Mouse (Mus musculus) myocyte (in vitro differentiated cells): Measurements from ENCODE around the gene Gp1ba. TPM values are rescaled to one million over a fixed set of nuclear protein-coding genes. Genes with fewer than 3 reads are reported as not detected.

Source experiments
- H3K27me3 ChIP-seq: one replicate; pipeline ENCODE4 v1.6.1; 2011; ENCODE audit not compliant: control insufficient read depth, insufficient read depth, insufficient read length
- H3K36me3 ChIP-seq: one replicate; pipeline ENCODE4 v1.6.1; 2011; ENCODE audit not compliant: control insufficient read depth, insufficient read depth
- H3K4me2 ChIP-seq: one replicate; pipeline ENCODE4 v1.6.1; 2011; ENCODE audit warnings: low read depth, control low read depth
- H3K4me3 ChIP-seq: one replicate; pipeline ENCODE4 v1.5.1; 2011; ENCODE audit warnings: mild to moderate bottlenecking, control low read depth, moderate library complexity
- H3K79me2 ChIP-seq: one replicate; pipeline ENCODE4 v1.6.1; 2011; ENCODE audit not compliant: control insufficient read depth, insufficient read depth
- H3ac ChIP-seq: one replicate; pipeline ENCODE4 v1.6.1; 2011; ENCODE audit not compliant: control insufficient read depth, insufficient read length
- CEBPB ChIP-seq: IDR thresholded peaks from 2 replicates; pipeline ENCODE4 v1.6.1; 2011; ENCODE audit warnings: mild to moderate bottlenecking, moderate library complexity; ENCODE audit not compliant: poor library complexity, insufficient read depth, severe bottlenecking
- E2F4 ChIP-seq: IDR thresholded peaks from one replicate; pipeline ENCODE4 v1.6.1; 2011; ENCODE audit warnings: mild to moderate bottlenecking, control low read depth, moderate library complexity; ENCODE audit not compliant: insufficient read depth
- MAX ChIP-seq: IDR thresholded peaks from one replicate; pipeline ENCODE4 v1.6.1; 2011; ENCODE audit warnings: low read depth, mild to moderate bottlenecking, control low read depth
- MYOD1 ChIP-seq, 3 experiments: IDR thresholded peaks; one replicate each; pipeline ENCODE4 v1.6.1; 2011; ENCODE audit warnings: control low read depth in 2 of 3, low read depth in 2 of 3, mild to moderate bottlenecking in 2 of 3, moderate library complexity in 1 of 3; ENCODE audit not compliant: insufficient read length in 2 of 3, control insufficient read depth in 1 of 3
- MYOG ChIP-seq, 3 experiments: IDR thresholded peaks; one replicate each; pipeline ENCODE4 v1.6.1; 2011; ENCODE audit warnings: control low read depth in 2 of 3, low read depth in 2 of 3, mild to moderate bottlenecking in 2 of 3; ENCODE audit not compliant: insufficient read length in 2 of 3, control insufficient read depth in 1 of 3, insufficient read depth in 1 of 3
- POLR2A ChIP-seq: IDR thresholded peaks from one replicate; pipeline ENCODE4 v1.6.1; 2011; ENCODE audit warnings: low read depth, mild to moderate bottlenecking, control low read depth, moderate library complexity; ENCODE audit not compliant: insufficient read length
- POLR2AphosphoS2 ChIP-seq: IDR thresholded peaks from one replicate; pipeline ENCODE4 v1.6.1; 2011; ENCODE audit warnings: low read depth, control low read depth; ENCODE audit not compliant: insufficient read length
- REST ChIP-seq: IDR thresholded peaks from one replicate; pipeline ENCODE4 v1.6.1; 2011; ENCODE audit warnings: mild to moderate bottlenecking, control low read depth, moderate library complexity; ENCODE audit not compliant: insufficient read depth, insufficient read length
- SRF ChIP-seq: IDR thresholded peaks from one replicate; pipeline ENCODE4 v1.6.1; 2011; ENCODE audit warnings: low read depth; ENCODE audit not compliant: control insufficient read depth, insufficient read length
- TCF12 ChIP-seq: IDR thresholded peaks from one replicate; pipeline ENCODE4 v1.6.1; 2011; ENCODE audit warnings: mild to moderate bottlenecking, control low read depth; ENCODE audit not compliant: poor library complexity, insufficient read depth, severe bottlenecking
- TCF3 ChIP-seq: IDR thresholded peaks from one replicate; pipeline ENCODE4 v1.6.1; 2011; ENCODE audit warnings: low read depth, control low read depth; ENCODE audit not compliant: insufficient read length
- USF1 ChIP-seq: IDR thresholded peaks from one replicate; pipeline ENCODE4 v1.6.1; 2011; ENCODE audit warnings: low read depth, mild to moderate bottlenecking, control low read depth, moderate library complexity
- polyA plus RNA-seq: library from polyadenylated mRNA; unstranded; fragments of >200 nt; fragmentation: generic; extraction: Trizol; gene quantifications from one replicate; pipeline ENCODE4 v1.2.1, GENCODE M21; 2012; ENCODE audit warnings: missing spikeins

Gp1ba gene
- polyA plus RNA-seq, 1 experiment = 0.22 TPM

GRCm38 (mm10) chr11:70649185-70649734 lies 10.3 kb downstream of the Gp1ba start:
- no peak for TF ChIP-seq TCF12
- peak; percentile 75 for TF ChIP-seq POLR2AphosphoS2
- Histone ChIP-seq H3K79me2 (peaks cover 62% of the 10 kb centered on the region), H3K4me3 (no peak overlapping the region), H3K27me3 (no peaks in the 10 kb centered on the region), H3K36me3 (peaks cover 40% of the 10 kb centered on the region), H3K4me2 (peak overlapping the region; percentile 95), H3ac (no peak overlapping the region)

- peak; percentile 70 for TF ChIP-seq SRF
- TF ChIP-seq MAX = no peak
- TF ChIP-seq USF1 = no peak
- TF ChIP-seq POLR2A = peak; percentile 28
- TF ChIP-seq POLR2AphosphoS2 = peak; percentile 70
- TF ChIP-seq MYOD1 (IDR thresholded peaks at IDR 0.05; ENCODE audit: control insufficient read depth in 1 of 3, insufficient read length in 2 of 3, low read depth in 2 of 3) = no peak
- TF ChIP-seq TCF3 = no peak
- no peak for TF ChIP-seq MYOG (IDR thresholded peaks at IDR 0.05; ENCODE audit: control insufficient read depth in 1 of 3, insufficient read depth in 1 of 3, insufficient read length in 2 of 3, low read depth in 2 of 3)
- peaks cover 36% of the 10 kb centered on the region for H3K36me3 ChIP-seq
Measured at GRCm38 (mm10) chr11:70650322-70651175, 11.6 kb downstream of the Gp1ba start.

DNA sequence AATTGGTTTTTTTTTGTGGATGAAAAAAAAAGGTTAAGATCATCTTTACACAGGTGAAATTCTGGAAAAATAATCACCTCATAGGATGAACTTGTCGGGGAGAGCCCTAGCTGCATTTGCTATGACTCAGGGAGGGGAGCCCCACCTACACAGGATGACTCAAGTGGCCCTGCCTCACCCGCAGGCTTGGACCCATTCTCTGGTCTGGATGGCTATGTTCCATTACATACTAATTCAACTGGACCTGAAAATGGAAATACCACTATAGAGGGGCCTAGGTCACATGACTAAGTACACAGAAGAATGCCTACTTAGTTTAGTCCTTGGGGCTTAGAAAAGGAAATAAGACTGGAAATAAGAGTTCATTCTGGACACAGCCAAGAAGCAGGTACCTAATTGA lies 12.5 kb downstream of the Gp1ba start:
- Histone ChIP-seq H3K79me2 (peaks cover 51% of the 10 kb centered on the region), H3K27me3 (no peaks in the 10 kb centered on the region), H3K4me2 (peak overlapping the region; percentile 99), H3K36me3 (peaks cover 36% of the 10 kb centered on the region), H3K4me3 (peak overlapping the region; percentile 94), H3ac (no peak overlapping the region)
- TF ChIP-seq E2F4 = no peak
- no peak for TF ChIP-seq REST
- TF ChIP-seq TCF12 = no peak
- peak; percentile 73 for TF ChIP-seq POLR2AphosphoS2
- TF ChIP-seq MYOG (IDR thresholded peaks at IDR 0.05; ENCODE audit: control insufficient read depth in 1 of 3, insufficient read depth in 1 of 3, insufficient read length in 2 of 3, low read depth in 2 of 3) = no peak
- TF ChIP-seq MAX = no peak
- TF ChIP-seq CEBPB = no peak
- TF ChIP-seq USF1 = peak; percentile 85
- no peak for TF ChIP-seq POLR2A
- no peak for TF ChIP-seq SRF
- peak in 1 of 3 experiments; percentile 19 for TF ChIP-seq MYOD1 (IDR thresholded peaks at IDR 0.05; ENCODE audit: control insufficient read depth in 1 of 3, insufficient read length in 2 of 3, low read depth in 2 of 3)
- TF ChIP-seq TCF3 = no peak

More at GRCm38 (mm10) chr11:70650322-70651175, 11.6 kb downstream of the Gp1ba start:
- H3K79me2 ChIP-seq = peaks cover 59% of the 10 kb centered on the region
- peak overlapping the region; percentile 94 for H3K4me3 ChIP-seq
- H3K27me3 ChIP-seq = no peaks in the 10 kb centered on the region
- peak overlapping the region; percentile 99 for H3K4me2 ChIP-seq
- H3ac ChIP-seq = no peak overlapping the region

DNA sequence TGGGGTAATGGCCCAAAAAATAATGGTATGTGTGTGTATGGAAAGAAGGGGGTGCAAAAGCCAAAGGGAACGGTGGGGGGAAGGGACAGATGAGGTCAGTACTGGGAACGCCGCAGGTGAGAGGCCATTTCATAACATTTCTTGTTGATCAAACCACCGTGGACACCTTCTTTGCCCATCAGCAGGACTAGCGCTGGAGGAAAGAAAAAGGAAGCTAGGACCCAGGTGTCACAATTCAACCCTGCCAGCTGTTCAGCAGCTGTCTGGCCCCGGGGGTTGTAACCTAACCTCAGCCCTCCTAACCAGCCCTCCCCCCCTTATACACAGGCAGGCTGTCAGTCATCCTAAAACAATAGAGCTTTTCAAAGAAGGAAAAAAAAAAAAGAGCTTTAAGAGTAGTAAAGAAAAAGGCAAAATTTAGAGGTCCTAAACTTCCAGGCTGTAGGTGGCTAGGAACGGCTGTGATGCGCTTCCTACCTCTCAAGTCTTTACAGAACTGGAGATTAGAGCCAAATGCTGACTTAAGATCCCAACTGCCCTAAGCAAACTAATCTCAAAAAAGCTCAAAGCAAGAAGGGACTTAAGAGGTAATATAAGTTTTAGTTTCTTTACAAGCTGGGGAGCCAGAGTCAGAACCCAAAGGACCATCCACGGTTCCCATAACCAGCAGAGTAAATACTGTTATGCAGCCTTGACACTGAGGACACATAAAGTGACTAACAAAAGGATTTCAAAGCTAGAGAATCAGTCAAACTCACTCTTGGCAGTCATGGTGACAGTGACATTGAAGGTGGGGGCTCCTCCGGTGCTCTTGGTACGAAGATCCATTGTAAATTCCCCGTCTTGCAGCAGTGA lies 13.3 kb downstream of the Gp1ba start:
- peaks cover 51% of the 10 kb centered on the region for H3K79me2 ChIP-seq
- peaks cover 36% of the 10 kb centered on the region for H3K36me3 ChIP-seq
- no peak for TF ChIP-seq MAX
- peak; percentile 80 for TF ChIP-seq TCF3
- TF ChIP-seq MYOG (IDR thresholded peaks at IDR 0.05; ENCODE audit: control insufficient read depth in 1 of 3, insufficient read depth in 1 of 3, insufficient read length in 2 of 3, low read depth in 2 of 3) = peak; percentile 52 to 90 (median 68)
- no peak for TF ChIP-seq REST
- TF ChIP-seq USF1 = no peak
- TF ChIP-seq SRF = no peak
- peak; percentile 88 for TF ChIP-seq TCF12
- peak; percentile 81 for TF ChIP-seq POLR2AphosphoS2
- no peak for TF ChIP-seq CEBPB
- peak; percentile 85 to 95 (median 93) for TF ChIP-seq MYOD1 (IDR thresholded peaks at IDR 0.05; ENCODE audit: control insufficient read depth in 1 of 3, insufficient read length in 2 of 3, low read depth in 2 of 3)
- TF ChIP-seq E2F4 = no peak
- peak; percentile 14 for TF ChIP-seq POLR2A
- H3K27me3 ChIP-seq = no peaks in the 10 kb centered on the region
- H3K4me2 ChIP-seq = peak overlapping the region; percentile 99
- H3ac ChIP-seq = no peak overlapping the region
- H3K4me3 ChIP-seq = peak overlapping the region; percentile 94
